ENCODE assay signal across 27 mouse cellular contexts in genomic region chr16:90214731-90215565, GRCm38 (mm10). TPM values are rescaled to one million over a fixed set of nuclear protein-coding genes. Genes with fewer than 3 reads are reported as not detected.
DNase-seq lines count a peak whose midpoint lies in the region; ATAC-seq and TF ChIP-seq lines count a peak whose summit lies in the region.
"Had no signal": no experiment of that assay in that cellular context is flagged by ENCODE, and none has a peak within 500 bp of the region (broad histone marks: within the 10 kb centered on the region; RNA-seq: fewer than 3 reads in every experiment).

No protein-coding gene starts in this region.

- ATAC-seq in liver, embryonic 12.5 days = no peak
- no peak for ATAC-seq in heart, embryonic 11.5 days (replicated peaks; ENCODE audit: insufficient number of reproducible peaks, low FRiP score, low TSS enrichment)
- ATAC-seq: forebrain, embryonic 13.5 days; hindbrain, postnatal 0 days; intestine, postnatal 0 days; lung, postnatal 0 days; midbrain, embryonic 15.5 days had no signal

- H3K27ac ChIP-seq in bone marrow, adult 2 months (ENCODE audit: control insufficient read depth, insufficient read depth, low read depth, low read length, poor library complexity) = peak overlapping the region; percentile 1; the same call in 1 of the 2 replicates
- peak overlapping the region; percentile 88 for H3K27ac ChIP-seq in liver, embryonic 12.5 days
- H3K27ac ChIP-seq in macrophage = peak overlapping the region; percentile 61
- no peak overlapping the region for H3K27ac ChIP-seq in heart, embryonic 11.5 days (ENCODE audit: low read depth, low read length)
- H3K27ac ChIP-seq: embryonic facial prominence, embryonic 13.5 days; forebrain, embryonic 13.5 days; heart, embryonic 13.5 days; hindbrain, postnatal 0 days; midbrain, embryonic 15.5 days; neural tube, embryonic 13.5 days had no signal

- peak; percentile 19 for DNase-seq in CD4-positive helper T cell, adult 2 months (ENCODE audit: low read depth, low spot score)
- no peak for DNase-seq in gastrocnemius, postnatal 4 days (ENCODE audit: low spot score in 2 of 2)
- DNase-seq in frontal cortex, postnatal 25 days (ENCODE audit: low spot score in 2 of 2) = no peak
- DNase-seq: adrenal gland, postnatal 36 days; cerebellum, adult 18-20 months; cerebellum, postnatal 25 days; embryo, embryonic 11 days; heart, adult 18-20 months; heart, postnatal 14 days; retina, postnatal 1 day; right cerebral cortex, postnatal 4 days; thymus, adult 18-20 months had no signal

- no peak for TF ChIP-seq CTCF in bone marrow, adult 2 months (IDR thresholded peaks at IDR 0.05; ENCODE audit: control insufficient read depth, insufficient read depth, low read length)

- 55% methylated on average over 11 of the region's 11 CpGs for WGBS in bone marrow, adult 2 months
- WGBS in liver, embryonic 12.5 days (ENCODE audit: insufficient replicate concordance) = 69% methylated on average over 11 of the region's 11 CpGs
- 52% methylated on average over 10 of the region's 11 CpGs for WGBS in macrophage (ENCODE audit: missing documents)
- 90% methylated on average over 11 of the region's 11 CpGs for WGBS in heart, embryonic 11.5 days (ENCODE audit: insufficient replicate concordance)

- H3K79me2 ChIP-seq in macrophage (ENCODE audit: inconsistent target) = no peaks in the 10 kb centered on the region

- no peaks in the 10 kb centered on the region for H3K9me3 ChIP-seq in liver, embryonic 12.5 days (replicated peaks)
- no peaks in the 10 kb centered on the region for H3K9me3 ChIP-seq in heart, embryonic 11.5 days (replicated peaks; ENCODE audit: control insufficient read depth, low read length)
- H3K9me3 ChIP-seq: embryonic facial prominence, embryonic 13.5 days; forebrain, embryonic 13.5 days; heart, embryonic 13.5 days; megakaryocyte, embryonic 14.5 days; midbrain, embryonic 15.5 days; neural tube, embryonic 13.5 days had no signal

- H3K4me1 ChIP-seq in bone marrow, adult 2 months (ENCODE audit: control insufficient read depth, insufficient read depth, low read length) = no peaks in the 10 kb centered on the region; the same call in none of the 2 replicates
- H3K4me1 ChIP-seq in liver, embryonic 12.5 days = peaks cover 71% of the 10 kb centered on the region
- no peaks in the 10 kb centered on the region for H3K4me1 ChIP-seq in heart, embryonic 11.5 days (ENCODE audit: control insufficient read depth, insufficient read depth, low read length)
- H3K4me1 ChIP-seq: forebrain, embryonic 13.5 days; midbrain, embryonic 15.5 days had no signal

- no peak overlapping the region for H3K4me3 ChIP-seq in bone marrow, adult 2 months (replicated peaks; ENCODE audit: control insufficient read depth, low read depth, low read length)
- no peak overlapping the region for H3K4me3 ChIP-seq in liver, embryonic 12.5 days
- no peak overlapping the region for H3K4me3 ChIP-seq in macrophage (ENCODE audit: inconsistent target)
- no peak overlapping the region for H3K4me3 ChIP-seq in heart, embryonic 11.5 days (ENCODE audit: low read depth, low read length)
- H3K4me3 ChIP-seq: embryonic facial prominence, embryonic 13.5 days; erythroblast, embryonic 14.5 days; forebrain, embryonic 13.5 days; heart, embryonic 13.5 days; megakaryocyte, embryonic 14.5 days; midbrain, embryonic 15.5 days; myocyte; neural tube, embryonic 13.5 days had no signal

- H3K4me2 ChIP-seq in liver, embryonic 12.5 days = no peak overlapping the region
- no peak overlapping the region for H3K4me2 ChIP-seq in heart, embryonic 11.5 days
- H3K4me2 ChIP-seq: embryonic facial prominence, embryonic 13.5 days; forebrain, embryonic 13.5 days; heart, embryonic 13.5 days; midbrain, embryonic 15.5 days; neural tube, embryonic 13.5 days had no signal

- H3K36me3 ChIP-seq in liver, embryonic 12.5 days = no peaks in the 10 kb centered on the region
- H3K36me3 ChIP-seq in macrophage (ENCODE audit: inconsistent target) = no peaks in the 10 kb centered on the region
- H3K36me3 ChIP-seq in heart, embryonic 11.5 days (ENCODE audit: control insufficient read depth, insufficient read depth, low read length) = no peaks in the 10 kb centered on the region
- H3K36me3 ChIP-seq: embryonic facial prominence, embryonic 13.5 days; heart, embryonic 13.5 days; midbrain, embryonic 15.5 days; neural tube, embryonic 13.5 days had no signal

- peak overlapping the region; percentile 12; the same call in 1 of the 2 replicates for H3K9ac ChIP-seq in liver, embryonic 12.5 days
- no peak overlapping the region for H3K9ac ChIP-seq in heart, embryonic 11.5 days (ENCODE audit: low read depth, low read length)
- H3K9ac ChIP-seq: embryonic facial prominence, embryonic 13.5 days; forebrain, embryonic 13.5 days; heart, embryonic 13.5 days; midbrain, embryonic 15.5 days; neural tube, embryonic 13.5 days had no signal

- no peak for TF ChIP-seq POLR2A in bone marrow, adult 2 months (IDR thresholded peaks at IDR 0.05; ENCODE audit: borderline replicate concordance, control insufficient read depth, low read depth, low read length)

- H3K27me3 ChIP-seq in liver, embryonic 12.5 days (replicated peaks) = no peaks in the 10 kb centered on the region
- no peaks in the 10 kb centered on the region for H3K27me3 ChIP-seq in heart, embryonic 11.5 days (ENCODE audit: control insufficient read depth, insufficient read depth, low read length)
- H3K27me3 ChIP-seq: embryonic facial prominence, embryonic 13.5 days; forebrain, embryonic 13.5 days; heart, embryonic 13.5 days; megakaryocyte, embryonic 14.5 days; midbrain, embryonic 15.5 days; neural tube, embryonic 13.5 days had no signal

RNA-seq across cellular contexts. Expression of gene Sod1, which starts 5.6 kb away (rescaled TPM):
- 491 and 690 TPM in 2 replicates for polyA plus RNA-seq in bone marrow, adult 2 months (2011; ENCODE audit: insufficient read depth, insufficient read length, low replicate concordance, missing spikeins)
- polyA plus RNA-seq in liver, embryonic 12.5 days (2016; fragmentation: Nextera tagmentation; extraction: Ambion mirVana) = 1,290 and 1,294 TPM in 2 replicates
- 10 to 100 TPM in 23 of 26 experiments, 1 to 10 TPM in 3; 9.0 to 60.1 (median 21.2) TPM for total RNA-seq in macrophage (2018; cell fraction: chromatin; rRNA removed)
- 100 to 1,000 TPM; 198 to 409 (median 269) TPM for total RNA-seq in macrophage (2018; cell fraction: cytosol; rRNA removed)
- 10 to 100 TPM; 25.2 to 96.1 (median 48.3) TPM for total RNA-seq in macrophage (2018; cell fraction: nucleus; rRNA removed)
- polyA plus RNA-seq in macrophage (2018) = 366 to 429 TPM (median 381 TPM) in 3 replicates
- 100 to 1,000 TPM; 404 to 416 TPM for total RNA-seq in gastrocnemius, postnatal 4 days (2021)
- 1,124 and 1,155 TPM in 2 replicates for polyA plus RNA-seq in heart, embryonic 11.5 days (2014; fragmentation: Nextera tagmentation; extraction: Ambion mirVana)
